Mouse (Mus musculus): ENCODE measurements around the gene Rabggta. TPM values are rescaled to one million over a fixed set of nuclear protein-coding genes. Genes with fewer than 3 reads are reported as not detected.

Gene Rabggta
- total and polyA plus RNA-seq, 3 experiments: 12.5 to 26.3 (median 13.0) TPM

DNA sequence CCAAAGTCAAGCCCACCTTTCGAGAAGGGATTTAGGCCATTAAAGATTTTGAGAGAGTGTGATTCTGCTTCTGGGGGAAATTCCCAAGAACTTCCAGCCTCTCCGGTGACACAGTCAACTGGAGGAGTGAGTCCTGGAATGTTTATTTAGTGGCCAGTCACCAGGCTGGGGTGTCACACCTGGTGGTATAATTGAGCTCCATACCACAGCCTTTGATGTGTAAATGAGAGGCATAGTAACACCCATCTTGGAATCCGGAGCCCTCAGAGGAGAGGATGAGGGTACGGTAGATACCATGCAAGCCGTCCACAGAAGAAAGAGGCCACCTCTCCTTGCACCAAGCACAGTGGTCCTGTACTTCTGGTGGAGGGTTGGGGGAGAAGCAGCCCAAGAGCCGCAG is 19.3 kb downstream of the Rabggta start:
- H3K79me2 ChIP-seq (replicated peaks; ENCODE audit: control insufficient read depth, insufficient read depth, low read length): no peaks in the 10 kb centered on the region
- no peak for TF ChIP-seq EP300 (IDR thresholded peaks at IDR 0.05; ENCODE audit: insufficient read depth, low read depth, low read length)
- TF ChIP-seq CTCF (IDR thresholded peaks at IDR 0.05): no peak
- TF ChIP-seq POLR2A (IDR thresholded peaks at IDR 0.05; ENCODE audit: insufficient read depth, low read depth, low read length): no peak
- WGBS: 68% methylated on average over 6 of the region's 6 CpGs
- no peak overlapping the region for H3K27ac ChIP-seq
- no peaks in the 10 kb centered on the region for H3K27me3 ChIP-seq (ENCODE audit: control insufficient read depth, insufficient read depth, low read length)
- intact Hi-C loops (cut with DNase I): loop anchor here (2.0 kb wide), 1 partner anchor 18 kb away; no protein-coding TSS in a partner anchor
- no peak for DNase-seq
- H3K36me3 ChIP-seq (ENCODE audit: control insufficient read depth, insufficient read depth, low read length): no peaks in the 10 kb centered on the region
- H3K4me3 ChIP-seq: no peak overlapping the region
- H3K9ac ChIP-seq (ENCODE audit: low read depth, low read length): no peak overlapping the region
- no peaks in the 10 kb centered on the region for H3K4me1 ChIP-seq (ENCODE audit: control insufficient read depth, insufficient read depth, low read length)

DNA sequence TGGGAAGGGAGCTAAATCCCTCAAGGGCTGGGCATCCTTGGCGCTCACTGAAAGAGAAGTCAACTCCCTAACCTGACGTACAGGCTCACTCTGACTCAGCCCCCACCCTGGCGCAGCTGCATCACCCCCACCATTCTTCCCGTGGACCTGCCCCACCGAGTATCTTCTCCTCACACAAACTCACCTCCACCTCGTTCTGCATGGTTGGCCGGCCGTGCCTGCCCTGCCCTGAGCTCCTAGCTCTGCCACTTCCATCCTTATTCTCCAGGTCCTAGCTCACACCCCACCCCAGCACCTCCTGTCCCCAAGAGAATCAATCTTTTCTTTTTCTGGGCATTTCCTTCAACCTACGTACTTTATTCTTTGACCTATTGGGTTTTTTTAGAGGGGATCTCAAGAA is 20.9 kb downstream of the Rabggta start:
- no peaks in the 10 kb centered on the region for H3K4me1 ChIP-seq (ENCODE audit: control insufficient read depth, insufficient read depth, low read length)
- H3K27ac ChIP-seq: no peak overlapping the region
- intact Hi-C loops (cut with DNase I): no loop called here
- no peak for DNase-seq
- no peak overlapping the region for H3K9ac ChIP-seq (ENCODE audit: low read depth, low read length)
- WGBS: 64% methylated on average over 9 of the region's 9 CpGs
- no peaks in the 10 kb centered on the region for H3K79me2 ChIP-seq (replicated peaks; ENCODE audit: control insufficient read depth, insufficient read depth, low read length)
- H3K36me3 ChIP-seq (ENCODE audit: control insufficient read depth, insufficient read depth, low read length): no peaks in the 10 kb centered on the region
- TF ChIP-seq POLR2A (IDR thresholded peaks at IDR 0.05; ENCODE audit: insufficient read depth, low read depth, low read length) (no peak), CTCF (IDR thresholded peaks at IDR 0.05) (no peak)
- no peaks in the 10 kb centered on the region for H3K27me3 ChIP-seq (ENCODE audit: control insufficient read depth, insufficient read depth, low read length)
- H3K4me3 ChIP-seq: no peak overlapping the region

DNA sequence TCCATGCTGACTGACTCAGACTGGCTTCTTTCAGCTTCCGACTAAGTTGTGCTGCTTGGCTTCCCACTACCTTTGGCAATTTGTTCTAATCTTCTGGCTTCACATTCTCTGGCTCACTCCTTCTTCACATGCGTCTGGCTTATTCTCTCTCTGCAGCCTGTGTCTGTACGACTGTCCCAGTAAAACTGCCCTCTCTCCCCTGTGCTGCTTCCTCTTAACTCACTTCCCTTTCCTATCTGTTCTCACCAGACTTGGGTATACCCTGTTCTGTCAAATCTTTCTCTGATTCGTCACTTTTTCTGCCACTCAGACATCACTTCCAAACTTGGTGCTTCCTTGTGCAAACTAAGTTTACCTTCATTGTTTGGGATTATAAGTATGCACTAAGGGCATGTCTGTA is 24.8 kb downstream of the Rabggta start:
- no peak overlapping the region for H3K27ac ChIP-seq

DNA sequence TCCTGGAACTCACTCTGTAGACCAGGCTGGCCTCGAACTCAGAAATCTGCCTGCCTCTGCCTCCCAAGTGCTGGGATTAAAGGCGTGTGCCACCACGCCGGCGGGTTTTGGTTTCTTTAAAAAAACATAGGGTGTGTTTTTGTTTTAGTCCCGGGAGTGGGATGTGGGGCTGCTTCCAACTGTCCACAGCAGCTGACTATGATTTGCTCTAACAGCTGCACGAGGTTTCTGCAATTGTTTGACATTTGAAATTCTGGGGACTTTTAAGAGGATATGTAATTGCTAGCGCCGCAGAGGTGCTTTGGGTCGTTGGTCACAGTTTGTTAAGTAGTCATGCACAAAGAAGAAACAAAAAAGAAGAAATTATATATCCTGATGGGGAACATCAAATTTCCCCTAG is 32.6 kb downstream of the Rabggta start:
- H3K4me1 ChIP-seq (ENCODE audit: control insufficient read depth, insufficient read depth, low read length): no peaks in the 10 kb centered on the region
- no peaks in the 10 kb centered on the region for H3K36me3 ChIP-seq (ENCODE audit: control insufficient read depth, insufficient read depth, low read length)
- no peak overlapping the region for H3K9ac ChIP-seq (ENCODE audit: low read depth, low read length)
- H3K4me3 ChIP-seq: no peak overlapping the region
- 65% methylated on average over 10 of the region's 10 CpGs for WGBS
- TF ChIP-seq POLR2A (IDR thresholded peaks at IDR 0.05; ENCODE audit: insufficient read depth, low read depth, low read length): no peak
- no peak for TF ChIP-seq CTCF (IDR thresholded peaks at IDR 0.05)
- no peak for TF ChIP-seq EP300 (IDR thresholded peaks at IDR 0.05; ENCODE audit: insufficient read depth, low read depth, low read length)
- no peaks in the 10 kb centered on the region for H3K79me2 ChIP-seq (replicated peaks; ENCODE audit: control insufficient read depth, insufficient read depth, low read length)
- intact Hi-C loops (cut with DNase I): no loop called here
- no peaks in the 10 kb centered on the region for H3K27me3 ChIP-seq (ENCODE audit: control insufficient read depth, insufficient read depth, low read length)
- DNase-seq: no peak
- H3K27ac ChIP-seq: no peak overlapping the region

More for the DNA sequence above, 24.8 kb downstream of the Rabggta start:
- DNase-seq: no peak
- H3K79me2 ChIP-seq (replicated peaks; ENCODE audit: control insufficient read depth, insufficient read depth, low read length): no peaks in the 10 kb centered on the region
- H3K27me3 ChIP-seq (ENCODE audit: control insufficient read depth, insufficient read depth, low read length): no peaks in the 10 kb centered on the region
- H3K36me3 ChIP-seq (ENCODE audit: control insufficient read depth, insufficient read depth, low read length): no peaks in the 10 kb centered on the region
- intact Hi-C loops (cut with DNase I): no loop called here
- no peaks in the 10 kb centered on the region for H3K4me1 ChIP-seq (ENCODE audit: control insufficient read depth, insufficient read depth, low read length)
- no peak overlapping the region for H3K4me3 ChIP-seq
- TF ChIP-seq EP300 (IDR thresholded peaks at IDR 0.05; ENCODE audit: insufficient read depth, low read depth, low read length) (no peak), CTCF (IDR thresholded peaks at IDR 0.05) (no peak), POLR2A (IDR thresholded peaks at IDR 0.05; ENCODE audit: insufficient read depth, low read depth, low read length) (peak; percentile 20; the same call in 1 of the 2 replicates)
- WGBS: 67% methylated on average over 4 of the region's 4 CpGs
- H3K9ac ChIP-seq (ENCODE audit: low read depth, low read length): no peak overlapping the region

DNA sequence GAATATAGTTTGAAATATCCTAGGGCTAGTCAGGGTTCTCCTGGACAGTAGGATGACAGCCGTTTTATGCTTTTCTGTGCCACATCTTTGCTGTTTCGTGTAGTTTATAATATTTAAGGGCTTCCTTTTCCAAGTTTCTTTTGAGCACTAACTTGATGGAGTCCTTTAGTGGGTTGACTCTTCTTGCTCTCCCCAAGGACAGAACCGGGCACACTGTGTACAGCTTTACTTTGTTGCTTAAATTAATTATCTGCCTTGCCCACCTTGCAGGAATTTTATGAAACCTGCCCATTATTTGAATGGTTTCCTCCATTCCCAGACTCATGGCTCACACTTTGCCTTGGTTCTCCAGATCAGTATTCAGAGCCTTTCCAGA is 40.0 kb downstream of the Rabggta start:
- peak overlapping the region; percentile 50; the same call in 1 of the 2 replicates for H3K9ac ChIP-seq (ENCODE audit: low read depth, low read length)
- no peak for DNase-seq
- H3K79me2 ChIP-seq (replicated peaks; ENCODE audit: control insufficient read depth, insufficient read depth, low read length): no peaks in the 10 kb centered on the region
- TF ChIP-seq CTCF (IDR thresholded peaks at IDR 0.05) (no peak), POLR2A (IDR thresholded peaks at IDR 0.05; ENCODE audit: insufficient read depth, low read depth, low read length) (no peak), EP300 (IDR thresholded peaks at IDR 0.05; ENCODE audit: insufficient read depth, low read depth, low read length) (no peak)
- intact Hi-C loops (cut with DNase I): loop anchor here (1.0 to 2.0 kb wide), 2 partner anchors 41 to 62 kb away; partner anchors contain the start of gene Rabggta
- H3K4me3 ChIP-seq: peak overlapping the region; percentile 90
- peak overlapping the region; percentile 85 for H3K27ac ChIP-seq
- 6% methylated on average over 3 of the region's 3 CpGs for WGBS
- no peaks in the 10 kb centered on the region for H3K27me3 ChIP-seq (ENCODE audit: control insufficient read depth, insufficient read depth, low read length)
- H3K36me3 ChIP-seq (ENCODE audit: control insufficient read depth, insufficient read depth, low read length): no peaks in the 10 kb centered on the region; the same call in 1 of the 2 replicates
- H3K4me1 ChIP-seq (ENCODE audit: control insufficient read depth, insufficient read depth, low read length): peaks cover 1% of the 10 kb centered on the region; the same call in 1 of the 2 replicates

DNA sequence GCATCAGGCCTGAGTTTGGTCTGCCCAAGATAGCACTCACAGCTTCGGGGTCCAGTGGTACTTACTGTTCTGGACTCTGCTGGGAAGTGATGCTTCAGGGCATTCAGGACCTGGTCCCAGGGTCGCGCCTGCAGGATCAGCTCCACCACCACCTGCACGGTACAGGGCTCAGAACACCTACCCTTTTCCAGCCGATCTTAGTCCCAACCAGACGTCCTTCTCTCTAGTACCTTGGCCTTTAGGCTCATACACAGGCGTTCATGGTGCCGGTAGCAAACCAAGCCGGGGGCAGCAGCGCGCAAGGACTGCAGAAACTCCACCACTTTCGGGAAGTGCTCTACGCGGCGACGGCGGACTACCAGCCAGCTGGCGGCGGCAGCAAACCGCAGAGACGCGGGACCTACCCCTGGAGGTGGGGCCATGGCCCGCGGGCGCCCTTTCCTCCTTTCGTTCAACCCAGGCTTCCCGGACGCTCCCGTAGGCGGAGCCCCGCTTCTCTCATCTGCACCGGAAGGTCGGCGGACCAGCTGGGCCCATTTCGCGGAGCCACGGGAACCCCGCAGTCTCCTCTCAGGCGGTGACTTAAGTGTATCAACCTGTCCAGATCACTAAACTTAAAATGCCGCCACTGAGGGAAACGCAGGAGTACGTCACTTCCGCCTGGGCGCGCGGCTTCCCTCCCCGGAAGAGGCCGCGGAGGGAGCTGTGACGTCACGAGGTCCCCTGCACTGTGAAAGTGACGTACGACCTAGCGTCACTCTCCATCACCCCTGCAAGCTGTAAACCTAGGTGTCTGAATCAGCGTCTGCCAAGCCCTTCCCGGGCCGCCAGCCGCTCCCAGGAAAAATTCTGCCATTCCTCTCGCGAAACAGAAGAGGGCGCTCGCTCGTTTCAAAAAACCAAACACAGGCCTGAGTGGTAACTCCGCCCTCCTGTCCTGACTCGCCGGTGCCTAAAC is 40.6 kb downstream of the Rabggta start, which contains the start of gene Tinf2:
TSS of gene Tinf2 (minus strand) at position 661 of the 958 bp plus-strand sequence.
- peak; percentile 51; the same call in 1 of the 2 replicates for TF ChIP-seq POLR2A (IDR thresholded peaks at IDR 0.05; ENCODE audit: insufficient read depth, low read depth, low read length)
- peak; percentile 90 for TF ChIP-seq CTCF (IDR thresholded peaks at IDR 0.05)
- TF ChIP-seq EP300 (IDR thresholded peaks at IDR 0.05; ENCODE audit: insufficient read depth, low read depth, low read length): 0 out of 2 replicates have a peak, but pooled peaks have one; percentile 58
- intact Hi-C loops (cut with DNase I): loop anchor here (1.0 to 2.0 kb wide), 3 partner anchors 41 to 63 kb away; partner anchors contain the start of genes Gm49378 and Rabggta
- H3K27me3 ChIP-seq (ENCODE audit: control insufficient read depth, insufficient read depth, low read length): no peaks in the 10 kb centered on the region

More for the DNA sequence above, 40.6 kb downstream of the Rabggta start, which contains the start of gene Tinf2:
- Histone ChIP-seq H3K27ac (peak within 1 kb of the TSS; percentile 85), H3K79me2 (replicated peaks; ENCODE audit: control insufficient read depth, insufficient read depth, low read length) (no peaks in the 10 kb centered on the region), H3K36me3 (ENCODE audit: control insufficient read depth, insufficient read depth, low read length) (no peaks in the 10 kb centered on the region; the same call in none of the 2 replicates), H3K9ac (ENCODE audit: low read depth, low read length) (peak within 1 kb of the TSS; percentile 59), H3K4me3 (peak within 1 kb of the TSS; percentile 90), H3K4me1 (ENCODE audit: control insufficient read depth, insufficient read depth, low read length) (peaks cover 1% of the 10 kb centered on the region; the same call in 1 of the 2 replicates)
- under 1% methylated on average over 66 of the region's 66 CpGs for WGBS
- DNase-seq: peak; percentile 92 to 94
